Mouse (Mus musculus) right cerebral cortex, postnatal 10 days (tissue): ENCODE measurements around the gene Exoc3l4.
A peak's percentile ranks its signal among the peaks of the same experiment; 100 is the strongest.

ENCODE experiments used
- DNase-seq, 2 experiments: peaks; one replicate each; pipeline ENCODE4 v3.0.0; 2021; ENCODE audit warnings: low spot score in 2 of 2

Exoc3l4 gene

DNA sequence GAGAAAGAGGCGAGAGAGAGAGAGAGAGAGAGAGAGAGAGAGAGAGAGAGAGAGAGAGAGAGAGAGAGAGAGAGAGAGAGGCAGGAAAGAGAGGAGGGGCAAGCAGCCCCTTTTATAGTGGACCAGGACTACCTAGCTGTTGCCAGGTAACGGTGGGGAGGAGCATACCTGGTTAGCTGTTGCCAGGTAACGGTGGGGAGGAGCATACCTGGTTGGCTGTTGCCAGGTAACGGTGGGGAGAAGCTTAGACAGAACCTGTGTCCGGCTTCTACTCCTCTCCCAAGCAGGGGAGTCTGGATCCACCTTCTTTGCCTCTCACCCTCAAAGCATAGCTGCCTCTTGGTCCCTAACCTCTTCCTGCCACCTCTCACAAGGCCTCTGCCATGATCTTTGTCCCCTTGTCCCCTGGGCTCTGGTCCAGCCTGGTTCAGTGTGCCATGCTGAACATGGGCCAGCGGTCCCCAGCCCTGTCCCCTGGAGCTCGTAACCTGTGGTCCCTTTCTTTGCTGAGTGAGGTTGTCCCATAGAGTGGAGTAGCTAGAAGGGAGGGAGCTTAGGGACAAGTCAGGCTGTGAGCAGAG is 17.4 kb downstream of the Exoc3l4 start:
- peak in 1 of 2 experiments; percentile 69 for DNase-seq

DNA sequence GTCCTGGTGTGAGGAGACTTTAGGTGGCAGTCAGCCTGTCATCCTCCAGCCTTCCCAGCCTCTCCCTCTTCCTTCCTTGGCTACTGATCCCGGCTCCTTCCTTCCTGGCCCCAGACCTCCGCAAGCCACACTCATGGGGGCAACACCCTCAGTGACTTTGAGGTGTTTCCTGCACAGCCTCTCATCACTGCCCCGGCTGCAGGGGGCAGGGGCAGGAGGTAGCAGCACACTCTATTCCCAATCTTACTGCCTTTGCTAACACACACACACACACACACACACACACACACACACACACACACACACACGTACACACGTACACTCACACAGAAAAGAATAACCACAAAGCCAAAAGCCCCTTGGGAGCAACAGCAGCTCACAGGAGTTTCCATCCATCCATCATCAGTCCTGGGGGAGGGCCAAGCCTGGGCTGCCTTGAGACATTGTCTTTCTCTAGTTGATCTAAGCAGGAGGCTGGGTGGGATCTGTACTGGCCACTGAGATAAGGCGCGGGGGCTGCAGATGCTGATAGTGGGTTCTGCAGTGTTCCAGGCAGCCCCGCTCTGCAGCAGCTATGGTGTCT is 18.0 kb downstream of the Exoc3l4 start:
- DNase-seq = no peak

- DNase-seq = no peak
These were observed 19.4 kb downstream of the Exoc3l4 start for GRCm38 (mm10) chr12:111436170-111436569.

GRCm38 (mm10) chr12:111436640-111437039 is 19.8 kb downstream of the Exoc3l4 start:
- DNase-seq = no peak

DNA sequence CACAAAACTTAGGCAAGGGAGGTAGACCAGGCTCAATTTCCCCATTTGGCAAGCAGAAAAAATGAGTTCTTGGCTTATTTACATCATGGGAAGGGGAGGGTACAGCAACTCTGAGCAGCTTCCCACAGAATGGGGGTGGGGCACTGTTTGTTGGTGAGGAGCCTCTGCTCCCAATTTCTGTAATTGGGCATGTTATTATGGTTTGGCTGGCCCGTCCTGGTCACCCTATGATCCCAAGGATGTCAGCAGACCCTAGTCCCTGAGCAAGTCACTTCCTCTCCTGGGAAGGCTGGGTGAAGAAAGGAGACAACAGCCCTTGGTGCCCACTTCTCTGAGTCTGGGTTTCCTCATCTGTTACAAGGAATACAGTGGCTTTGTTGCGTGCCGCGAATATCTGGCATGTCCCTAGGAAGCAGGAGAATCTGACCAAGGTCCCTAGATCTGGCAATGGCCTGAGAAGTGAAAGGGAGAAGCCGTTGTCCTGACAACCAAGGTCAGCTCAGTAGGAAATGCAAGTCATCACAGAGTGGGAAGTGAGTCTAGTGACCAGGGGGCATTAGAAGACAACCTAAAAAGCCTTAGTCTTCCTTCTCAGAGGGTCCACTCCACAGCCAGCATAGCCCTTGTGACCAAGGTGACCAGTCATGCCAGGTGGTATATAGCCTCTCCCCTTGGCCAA is 20.5 kb downstream of the Exoc3l4 start:
- DNase-seq = no peak

- DNase-seq = no peak
These were observed 22.0 kb downstream of the Exoc3l4 start for GRCm38 (mm10) chr12:111438850-111439249.

DNA sequence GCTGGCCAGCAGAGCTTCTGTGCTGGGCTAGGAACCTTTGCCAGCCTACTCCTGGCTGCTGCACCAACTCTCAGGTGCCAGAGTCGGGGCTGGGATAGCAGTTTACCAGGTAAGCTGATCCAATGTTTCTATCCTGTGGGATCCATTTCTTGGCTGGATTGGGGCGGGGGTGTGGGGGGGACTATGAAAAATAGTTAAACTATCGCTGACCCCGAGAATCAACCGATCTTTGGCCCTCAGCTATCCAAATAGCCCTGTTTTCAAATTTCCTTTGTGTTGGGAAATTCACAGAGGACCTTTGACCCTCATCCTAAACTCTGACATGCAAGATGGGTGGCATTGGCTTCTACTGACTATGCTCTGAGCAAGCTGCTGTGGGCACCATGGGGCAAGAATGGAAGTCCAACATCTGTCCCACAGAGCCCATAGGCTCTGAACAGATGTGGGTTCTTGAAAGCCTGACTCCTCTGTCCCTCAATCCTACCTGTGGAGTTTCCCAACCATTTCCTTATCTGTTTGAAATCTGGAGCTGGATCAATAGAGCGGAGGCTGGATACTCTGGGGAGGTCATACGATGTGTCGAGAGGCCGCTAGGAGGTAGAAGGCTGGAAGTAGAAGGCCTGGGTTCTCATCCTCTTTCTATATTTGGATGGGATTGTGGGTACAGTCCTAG is 24.0 kb downstream of the Exoc3l4 start:
- DNase-seq = no peak

DNA sequence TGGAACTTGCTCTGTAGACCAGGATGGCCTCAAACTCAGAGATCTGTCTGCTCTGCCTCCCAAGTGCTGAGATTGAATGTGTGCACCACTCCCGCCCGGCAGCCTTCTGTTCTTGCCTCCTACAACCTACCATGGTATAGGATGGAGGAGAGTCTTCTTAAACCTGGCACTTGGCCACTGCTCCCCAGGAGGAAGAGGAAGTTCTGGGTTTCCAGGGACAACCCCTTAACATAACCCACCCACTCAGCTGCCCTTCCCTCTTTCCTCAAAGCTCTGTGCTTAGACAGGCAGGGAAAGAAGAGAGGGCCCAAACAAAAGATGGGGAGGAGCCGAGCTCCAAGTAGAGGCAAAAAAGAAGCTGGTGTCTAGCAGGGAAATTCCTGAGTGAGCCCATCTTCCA is 24.7 kb downstream of the Exoc3l4 start:
- no peak for DNase-seq

GRCm38 (mm10) chr12:111442309-111443010 is 25.6 kb downstream of the Exoc3l4 start, which contains the start of gene Tnfaip2:
TSS of gene Tnfaip2 (plus strand) at chr12:111442469.
- DNase-seq = no peak

DNA sequence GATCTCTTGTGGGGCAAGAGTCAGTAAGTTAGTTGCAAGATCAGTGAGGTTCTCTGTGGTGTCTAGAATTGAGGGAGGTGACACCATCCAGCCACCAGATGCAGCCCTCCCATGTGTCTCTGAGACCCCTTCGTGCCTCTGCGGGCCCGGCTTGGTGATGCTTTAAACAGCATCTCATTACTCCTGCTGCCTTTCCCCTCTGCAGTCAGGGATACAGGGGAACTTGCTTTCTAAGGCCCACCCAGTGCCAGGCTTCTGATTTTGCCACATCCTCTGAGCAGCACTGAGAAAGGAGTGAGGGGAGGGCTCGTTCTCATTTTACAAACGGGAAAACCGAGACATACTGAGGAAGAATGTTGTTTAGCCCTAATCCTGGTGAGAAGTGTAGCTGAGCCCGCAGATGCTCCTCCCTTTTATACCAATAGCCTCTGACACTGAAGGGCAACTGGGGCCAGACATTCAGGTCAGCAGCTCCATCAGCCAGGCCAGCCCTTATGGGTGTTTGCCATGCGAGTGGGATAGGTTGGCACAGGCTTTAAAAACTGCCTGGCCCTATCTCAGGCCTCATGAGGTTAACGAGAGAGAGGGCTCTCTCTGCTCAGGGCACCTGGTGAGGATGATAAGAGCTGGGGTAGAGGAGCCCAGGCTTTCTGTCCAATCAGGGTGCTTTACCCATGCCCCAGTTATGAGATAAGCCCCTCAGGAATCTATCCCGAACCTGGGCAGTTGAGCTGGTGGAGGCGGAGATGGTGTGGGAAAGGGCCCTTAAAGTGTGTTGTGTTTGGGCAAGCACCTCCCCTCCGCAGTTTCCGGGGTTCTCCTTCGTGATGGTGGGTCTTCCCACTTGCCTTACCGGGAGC is 26.4 kb downstream of the Exoc3l4 start:
- no peak for DNase-seq

DNA sequence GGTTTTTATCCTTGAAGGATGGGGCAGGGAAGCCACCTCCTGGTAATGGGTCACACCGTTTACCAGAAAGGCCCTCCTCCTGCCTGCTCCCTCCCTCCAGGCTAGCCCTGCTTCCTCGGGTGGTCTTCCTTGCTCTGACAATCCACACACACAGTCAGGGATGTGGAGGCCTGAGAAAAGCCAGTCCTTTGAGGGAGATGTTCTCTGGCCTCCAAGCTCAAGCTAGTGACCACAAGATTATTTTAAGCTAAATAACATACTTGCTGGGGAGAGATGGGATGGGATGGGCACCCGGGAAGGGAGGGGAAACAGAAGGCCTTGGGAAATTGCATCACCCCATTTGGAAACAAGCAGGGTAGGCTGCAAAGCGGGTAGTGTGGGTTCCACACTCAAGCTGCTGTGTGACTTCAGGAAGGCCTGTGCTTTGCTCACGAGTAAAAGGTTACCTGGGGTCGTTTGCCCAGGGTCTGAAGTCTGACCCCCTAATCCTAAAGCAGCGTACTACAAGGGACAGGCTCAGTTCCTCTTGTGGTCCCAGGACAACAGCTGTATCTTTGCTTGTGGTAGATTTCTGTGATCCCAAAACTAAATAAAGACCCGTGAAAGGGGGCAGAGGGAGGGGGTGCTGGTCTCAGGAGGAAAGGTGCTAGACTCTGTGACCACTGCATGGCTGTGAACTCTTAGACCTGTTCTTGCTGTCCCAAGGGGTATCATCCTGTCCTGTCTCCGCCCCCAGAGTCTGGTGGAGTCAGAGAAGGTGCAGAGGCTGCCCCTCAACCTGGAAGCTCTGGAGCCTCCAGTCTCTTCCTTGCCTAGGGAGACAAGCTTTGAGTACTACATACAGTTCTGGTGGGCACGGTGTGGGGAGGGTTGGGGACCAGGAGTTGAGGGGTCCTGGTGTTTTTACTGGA is 27.4 kb downstream of the Exoc3l4 start:
- DNase-seq = no peak

- no peak for DNase-seq
These were observed 28.5 kb downstream of the Exoc3l4 start for GRCm38 (mm10) chr12:111445161-111445889.

- no peak for DNase-seq
These were observed 29.2 kb downstream of the Exoc3l4 start for GRCm38 (mm10) chr12:111445890-111446613.

DNA sequence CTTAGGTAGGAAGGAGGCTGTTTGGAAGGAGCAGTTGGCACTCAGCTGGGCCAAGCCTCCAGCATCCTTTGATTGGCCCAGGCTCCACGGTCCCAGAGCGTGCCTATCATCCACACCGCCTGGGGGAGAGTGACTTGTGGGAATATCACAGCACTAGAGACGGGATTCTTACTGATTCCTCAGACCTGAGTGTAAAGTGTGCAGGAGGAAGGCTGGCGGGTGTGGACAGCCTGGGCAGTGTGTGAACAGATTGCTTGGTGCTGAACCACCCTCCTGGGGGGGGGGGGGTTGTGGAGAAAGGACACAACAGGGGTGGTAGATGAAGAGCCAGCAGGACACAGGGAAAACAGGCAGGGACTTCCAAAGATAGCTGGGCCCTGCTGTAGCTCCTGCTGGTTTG is 29.9 kb downstream of the Exoc3l4 start:
- no peak for DNase-seq

DNA sequence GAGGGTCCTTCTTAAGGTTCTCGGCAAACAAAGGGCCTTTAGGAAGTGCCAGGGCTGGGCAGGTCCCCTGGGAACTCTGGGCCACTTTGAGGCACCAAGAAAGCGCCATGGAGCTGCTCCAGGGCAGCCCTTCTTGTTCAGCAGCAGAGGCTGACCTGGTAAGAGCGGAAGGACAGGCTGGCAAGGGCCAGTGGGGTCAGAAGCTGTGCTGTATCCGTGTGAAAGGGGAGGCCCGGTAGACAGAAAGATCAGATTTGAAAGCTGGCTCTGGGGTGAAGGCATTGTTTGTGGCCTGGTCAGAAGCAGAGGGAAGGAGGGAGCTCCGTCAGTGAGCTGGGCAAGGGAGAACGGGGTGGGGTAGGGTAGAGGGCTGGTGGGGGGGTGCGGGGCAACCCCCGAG is 30.5 kb downstream of the Exoc3l4 start:
- DNase-seq = no peak

GRCm38 (mm10) chr12:111447898-111448760 is 31.3 kb downstream of the Exoc3l4 start:
- DNase-seq = no peak

DNA sequence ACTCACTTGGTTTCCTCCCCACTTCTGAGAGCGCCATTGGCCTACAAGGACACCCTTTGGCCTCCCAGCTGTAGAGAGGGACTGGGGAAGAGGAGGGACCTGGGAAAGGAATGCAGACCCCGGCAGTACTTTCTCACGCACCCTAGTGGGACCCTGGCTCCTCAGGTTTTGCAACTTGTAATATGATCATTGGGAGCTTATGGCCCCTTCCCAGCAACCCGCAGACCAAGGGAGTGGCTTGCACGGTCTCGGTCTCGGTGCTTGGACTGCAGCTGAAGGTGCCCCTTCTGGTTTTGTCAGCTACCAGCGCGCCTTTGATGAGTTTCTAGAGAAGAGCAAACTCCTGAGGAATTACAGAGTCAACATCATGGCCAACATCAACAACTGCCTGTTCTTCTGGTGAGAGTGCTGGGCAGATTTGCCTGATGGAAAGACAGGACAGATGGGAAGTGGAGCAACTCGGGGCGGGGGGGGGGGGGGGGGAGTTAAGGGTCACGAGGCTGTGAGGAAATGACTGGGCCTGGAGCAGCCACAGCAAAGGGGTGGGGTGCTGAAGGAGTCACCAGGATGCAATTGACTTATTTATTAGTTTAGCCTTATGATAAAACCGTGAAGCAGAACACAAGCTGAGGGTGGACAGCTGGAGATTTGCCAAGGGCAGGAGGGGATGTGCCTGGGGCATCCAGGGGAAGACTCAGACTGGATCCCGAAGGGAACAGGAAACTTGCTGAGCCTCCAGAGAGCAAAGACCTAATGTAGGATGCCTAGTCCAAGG is 32.3 kb downstream of the Exoc3l4 start:
- DNase-seq = no peak
